Mouse (Mus musculus): ENCODE data around the gene Ptgdr2.

- no peak for TF ChIP-seq CTCF (IDR thresholded peaks at IDR 0.05)
- TF ChIP-seq EP300 (IDR thresholded peaks at IDR 0.05) = no peak
Measured at GRCm38 (mm10) chr19:10916506-10916905, 20.5 kb upstream of the Ptgdr2 start.

Measured in lung, postnatal 0 days (tissue).